Comparison of ENCODE assay signal across 7 mouse cellular contexts in the genomic region with DNA sequence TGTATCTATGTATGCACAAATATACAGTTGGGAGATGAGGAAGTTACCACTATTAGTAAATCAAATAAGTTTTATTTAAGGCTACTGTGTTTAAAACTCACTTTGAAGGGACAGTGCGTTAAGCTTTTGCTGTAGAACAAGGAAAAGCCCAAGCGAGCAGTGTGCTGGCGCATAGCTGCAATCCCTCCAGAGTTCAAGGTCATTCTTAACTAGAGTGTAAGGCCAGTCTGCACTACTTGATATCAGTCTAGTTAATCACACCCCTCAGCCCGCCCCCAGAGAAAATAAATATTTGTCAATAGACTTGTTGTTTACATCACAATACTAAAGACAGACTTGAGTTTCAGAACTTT. TPM values are rescaled to one million over a fixed set of nuclear protein-coding genes. Genes with fewer than 3 reads are reported as not detected.
DNase-seq lines count a peak whose midpoint lies in the region; ATAC-seq lines count a peak whose summit lies in the region.

No protein-coding gene starts in this region.

- H3K27ac ChIP-seq in lung, embryonic 16.5 days (ENCODE audit: low read length), result peak overlapping the region; percentile 70
- H3K27ac ChIP-seq in intestine, embryonic 16.5 days (ENCODE audit: low read length), result peak overlapping the region; percentile 60
- peak overlapping the region; percentile 79 for H3K27ac ChIP-seq in midbrain, embryonic 16.5 days (ENCODE audit: low read length)

- no peaks in the 10 kb centered on the region for H3K36me3 ChIP-seq in lung, embryonic 16.5 days (ENCODE audit: control insufficient read depth, insufficient read depth, low read length)
- H3K36me3 ChIP-seq in erythroblast, embryonic 14.5 days (ENCODE audit: control insufficient read depth), result peaks cover 29% of the 10 kb centered on the region
- no peaks in the 10 kb centered on the region for H3K36me3 ChIP-seq in intestine, embryonic 16.5 days (ENCODE audit: control insufficient read depth, insufficient read depth, low read length)
- no peaks in the 10 kb centered on the region for H3K36me3 ChIP-seq in midbrain, embryonic 16.5 days (ENCODE audit: control insufficient read depth, insufficient read depth, low read length)

- no peaks in the 10 kb centered on the region for H3K9me3 ChIP-seq in lung, embryonic 16.5 days (ENCODE audit: control insufficient read depth, low read length)
- H3K9me3 ChIP-seq in erythroblast, embryonic 14.5 days (ENCODE audit: control insufficient read depth, low read length), result no peaks in the 10 kb centered on the region
- H3K9me3 ChIP-seq in intestine, embryonic 16.5 days (ENCODE audit: control insufficient read depth, low read length), result no peaks in the 10 kb centered on the region
- no peaks in the 10 kb centered on the region for H3K9me3 ChIP-seq in midbrain, embryonic 16.5 days (replicated peaks; ENCODE audit: control insufficient read depth, low read length, poor library complexity, severe bottlenecking)

- 30% methylated on average over 4 of the region's 4 CpGs for WGBS in lung, embryonic 16.5 days
- WGBS in intestine, embryonic 16.5 days, result 22% methylated on average over 4 of the region's 4 CpGs
- 47% methylated on average over 4 of the region's 4 CpGs for WGBS in midbrain, embryonic 16.5 days

- H3K4me1 ChIP-seq in lung, embryonic 16.5 days (replicated peaks; ENCODE audit: control insufficient read depth, insufficient read depth, low read length), result peaks cover 18% of the 10 kb centered on the region
- peaks cover 31% of the 10 kb centered on the region for H3K4me1 ChIP-seq in erythroblast, embryonic 14.5 days (ENCODE audit: control insufficient read depth)
- H3K4me1 ChIP-seq in intestine, embryonic 16.5 days (ENCODE audit: control insufficient read depth, insufficient read depth, low read length), result peaks cover 14% of the 10 kb centered on the region; the same call in 1 of the 2 replicates
- H3K4me1 ChIP-seq in midbrain, embryonic 16.5 days (ENCODE audit: control insufficient read depth, insufficient read depth, low read length), result peaks cover 17% of the 10 kb centered on the region

- peak overlapping the region; percentile 93 for H3K4me3 ChIP-seq in lung, embryonic 16.5 days (ENCODE audit: low read length)
- H3K4me3 ChIP-seq in erythroblast, embryonic 14.5 days (replicated peaks), result peak overlapping the region; percentile 83
- peak overlapping the region; percentile 87 for H3K4me3 ChIP-seq in intestine, embryonic 16.5 days (ENCODE audit: low read length)
- H3K4me3 ChIP-seq in midbrain, embryonic 16.5 days (ENCODE audit: low read depth, low read length), result peak overlapping the region; percentile 69

- no peak for ATAC-seq in lung, embryonic 16.5 days (ENCODE audit: low read depth)
- peak; percentile 39; the same call in 1 of the 2 replicates for ATAC-seq in intestine, embryonic 16.5 days
- ATAC-seq in midbrain, embryonic 16.5 days, result peak; percentile 46

- no peaks in the 10 kb centered on the region for H3K27me3 ChIP-seq in lung, embryonic 16.5 days (ENCODE audit: control insufficient read depth, insufficient read depth, low read depth, low read length)
- no peaks in the 10 kb centered on the region for H3K27me3 ChIP-seq in erythroblast, embryonic 14.5 days (ENCODE audit: control insufficient read depth)
- no peaks in the 10 kb centered on the region for H3K27me3 ChIP-seq in intestine, embryonic 16.5 days (replicated peaks; ENCODE audit: control insufficient read depth, insufficient read depth, low read length)
- H3K27me3 ChIP-seq in midbrain, embryonic 16.5 days (ENCODE audit: control insufficient read depth, insufficient read depth, low read depth, low read length), result no peaks in the 10 kb centered on the region

- H3K9ac ChIP-seq in lung, embryonic 16.5 days (ENCODE audit: low read length), result peak overlapping the region; percentile 93
- H3K9ac ChIP-seq in intestine, embryonic 16.5 days (ENCODE audit: low read depth, low read length), result peak overlapping the region; percentile 90
- H3K9ac ChIP-seq in midbrain, embryonic 16.5 days (ENCODE audit: low read depth, low read length), result peak overlapping the region; percentile 86; the same call in 1 of the 2 replicates

- H3K4me2 ChIP-seq in lung, embryonic 16.5 days (ENCODE audit: low read depth, low read length), result peak overlapping the region; percentile 89
- peak overlapping the region; percentile 76 for H3K4me2 ChIP-seq in intestine, embryonic 16.5 days (ENCODE audit: low read depth, low read length)
- H3K4me2 ChIP-seq in midbrain, embryonic 16.5 days (ENCODE audit: low read length), result peak overlapping the region; percentile 61

- DNase-seq in lung, postnatal 25 days (ENCODE audit: low spot score), result no peak
- DNase-seq in right cerebral cortex, postnatal 14 days, result no peak
- no peak for DNase-seq in ovary, adult 18-20 months (ENCODE audit: low spot score)

RNA-seq across cellular contexts. Expression of gene Mrs2, which starts 0.3 kb away (rescaled TPM):
- 14.3 and 17.9 TPM in 2 replicates for polyA plus RNA-seq in lung, embryonic 16.5 days (2015; fragmentation: Nextera tagmentation; extraction: Ambion mirVana)
- 0.36 and 0.61 TPM in 2 replicates for polyA plus RNA-seq in erythroblast, embryonic 14.5 days (2012)
- polyA plus RNA-seq in intestine, embryonic 16.5 days (2015; fragmentation: Nextera tagmentation; extraction: Ambion mirVana), result 15.8 and 17.1 TPM in 2 replicates
- polyA plus RNA-seq in midbrain, embryonic 16.5 days (2015; fragmentation: Nextera tagmentation; extraction: Ambion mirVana), result 14.9 and 19.3 TPM in 2 replicates

RNA-seq across cellular contexts. Expression of gene Dcdc2a, which starts 35.3 kb away (rescaled TPM):
- polyA plus RNA-seq in lung, embryonic 16.5 days (2015; fragmentation: Nextera tagmentation; extraction: Ambion mirVana), result 3.6 and 3.7 TPM in 2 replicates
- polyA plus RNA-seq in erythroblast, embryonic 14.5 days (2012), result not detected in 2 replicates
- 0.45 and 0.98 TPM in 2 replicates for polyA plus RNA-seq in intestine, embryonic 16.5 days (2015; fragmentation: Nextera tagmentation; extraction: Ambion mirVana)
- 3.9 and 4.8 TPM in 2 replicates for polyA plus RNA-seq in midbrain, embryonic 16.5 days (2015; fragmentation: Nextera tagmentation; extraction: Ambion mirVana)
